Mouse (Mus musculus) cerebellum, postnatal 14 days (tissue): ENCODE results near the gene Neil3.
"Not testable (repeated sequence)": the region's sequence is repeated elsewhere in the genome, so short reads cannot be mapped to it uniquely, and the experiment has no call there.

Experiments used
- DNase-seq, 2 experiments: peaks; one replicate each; pipeline ENCODE4 v3.0.0; 2021; ENCODE audit warnings: mixed read lengths in 2 of 2

Gene Neil3

GRCm38 (mm10) chr8:53638495-53639171 lies at the start of gene Neil3:
Gene Neil3, minus strand, starts transcription at chr8:53639065.
- peak; percentile 65 to 67 for DNase-seq

- peak; percentile 79 to 83 for DNase-seq
Observed at GRCm38 (mm10) chr8:53680846-53681245, 42.0 kb upstream of the Neil3 start.

- DNase-seq = peak; percentile 71 to 78
Observed at GRCm38 (mm10) chr8:53663946-53664345, 25.1 kb upstream of the Neil3 start.

GRCm38 (mm10) chr8:53661436-53661835 lies 22.6 kb upstream of the Neil3 start:
- no peak for DNase-seq

- DNase-seq = no peak
Observed at GRCm38 (mm10) chr8:53630618-53631017, 8.2 kb downstream of the Neil3 start.

GRCm38 (mm10) chr8:53628864-53629415 lies 9.9 kb downstream of the Neil3 start:
- no peak for DNase-seq

- DNase-seq = no peak
Observed at GRCm38 (mm10) chr8:53623425-53623824, 15.4 kb downstream of the Neil3 start.

GRCm38 (mm10) chr8:53619196-53619595 lies 19.7 kb downstream of the Neil3 start:
- no peak for DNase-seq

GRCm38 (mm10) chr8:53614288-53614646 lies 24.6 kb downstream of the Neil3 start:
- no peak for DNase-seq

- no peak for DNase-seq
Observed at GRCm38 (mm10) chr8:53613577-53614287, 25.1 kb downstream of the Neil3 start.

GRCm38 (mm10) chr8:53612297-53612696 lies 26.6 kb downstream of the Neil3 start:
- DNase-seq = peak in 1 of 2 experiments; percentile 7

- DNase-seq = peak; percentile 10 to 41
Observed at GRCm38 (mm10) chr8:53607040-53607439, 31.8 kb downstream of the Neil3 start.

GRCm38 (mm10) chr8:53604906-53605305 lies 34.0 kb downstream of the Neil3 start:
- no peak for DNase-seq

- no peak for DNase-seq
Observed at GRCm38 (mm10) chr8:53603672-53604071, 35.2 kb downstream of the Neil3 start.

- no peak for DNase-seq
Observed at GRCm38 (mm10) chr8:53600826-53601225, 38.0 kb downstream of the Neil3 start.

GRCm38 (mm10) chr8:53600025-53600811 lies 38.6 kb downstream of the Neil3 start:
- no peak for DNase-seq

- DNase-seq = no peak
Observed at GRCm38 (mm10) chr8:53598101-53598500, 40.8 kb downstream of the Neil3 start.

- DNase-seq = no peak
Observed at GRCm38 (mm10) chr8:53591777-53592176, 47.1 kb downstream of the Neil3 start.

- DNase-seq = no peak
Observed at GRCm38 (mm10) chr8:53573600-53573999, 65.3 kb downstream of the Neil3 start.

GRCm38 (mm10) chr8:53566223-53566622 lies 72.6 kb downstream of the Neil3 start:
- DNase-seq = no peak

GRCm38 (mm10) chr8:53562441-53563040 lies 76.3 kb downstream of the Neil3 start:
- DNase-seq = no peak

- DNase-seq = no peak
Observed at GRCm38 (mm10) chr8:53539585-53539984, 99.3 kb downstream of the Neil3 start.

- not testable (repeated sequence) for DNase-seq
Observed at GRCm38 (mm10) chr8:53538049-53538448, 100.8 kb downstream of the Neil3 start.
